Mouse (Mus musculus): ENCODE results near the gene Notch4.
A peak's percentile ranks its signal among the peaks of the same experiment; 100 is the strongest.
"Not testable (repeated sequence)": the region's sequence is repeated elsewhere in the genome, so short reads cannot be mapped to it uniquely, and the experiment has no call there.

The Notch4 gene

GRCm38 (mm10) chr17:34564003-34564421 lies at the start of gene Notch4:
Gene Notch4, plus strand, starts transcription at chr17:34564268.
- DNase-seq (ENCODE audit: low read depth, low spot score) = no peak

GRCm38 (mm10) chr17:34516514-34516913 lies 47.6 kb upstream of the Notch4 start:
- DNase-seq (ENCODE audit: low read depth, low spot score) = no peak

GRCm38 (mm10) chr17:34517252-34517651 lies 46.8 kb upstream of the Notch4 start, which contains the start of gene Btnl6:
Gene Btnl6, minus strand, starts transcription at chr17:34517352.
- DNase-seq (ENCODE audit: low read depth, low spot score) = no peak

- no peak for DNase-seq (ENCODE audit: low read depth, low spot score)
These were observed 46.3 kb upstream of the Notch4 start for GRCm38 (mm10) chr17:34517795-34518194.

GRCm38 (mm10) chr17:34518571-34518970 lies 45.5 kb upstream of the Notch4 start:
- DNase-seq (ENCODE audit: low read depth, low spot score) = not testable (repeated sequence)

- DNase-seq (ENCODE audit: low read depth, low spot score) = no peak
These were observed 45.1 kb upstream of the Notch4 start for GRCm38 (mm10) chr17:34519001-34519400.

GRCm38 (mm10) chr17:34532671-34533070 lies 31.4 kb upstream of the Notch4 start:
- no peak for DNase-seq (ENCODE audit: low read depth, low spot score)

- not testable (repeated sequence) for DNase-seq (ENCODE audit: low read depth, low spot score)
These were observed 20.5 kb upstream of the Notch4 start for GRCm38 (mm10) chr17:34543567-34543966.

GRCm38 (mm10) chr17:34546797-34547196 lies 17.3 kb upstream of the Notch4 start:
- DNase-seq (ENCODE audit: low read depth, low spot score) = no peak

- no peak for DNase-seq (ENCODE audit: low read depth, low spot score)
These were observed 16.5 kb upstream of the Notch4 start for GRCm38 (mm10) chr17:34547601-34548000.

DNA sequence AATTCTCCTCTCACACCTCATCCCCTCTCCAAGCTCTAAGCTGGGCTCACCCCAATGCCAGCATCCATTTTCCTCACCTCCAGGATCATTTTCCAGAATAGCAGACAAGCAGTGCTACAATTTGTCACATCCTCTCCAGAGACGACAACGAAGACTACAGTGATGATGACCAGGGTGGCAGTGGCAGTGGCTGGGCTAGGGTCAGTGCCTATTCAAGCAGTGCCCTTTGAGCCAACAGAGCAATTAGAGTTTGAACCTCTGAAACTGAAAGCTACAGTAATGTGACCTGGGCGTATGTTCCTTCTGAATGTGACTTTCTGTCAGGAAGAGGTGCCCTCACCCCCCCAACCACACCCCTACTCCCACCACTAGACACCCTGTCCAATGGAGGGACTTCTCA lies 14.9 kb upstream of the Notch4 start:
- DNase-seq (ENCODE audit: low read depth, low spot score) = no peak

- DNase-seq (ENCODE audit: low read depth, low spot score) = no peak
These were observed 14.2 kb upstream of the Notch4 start for GRCm38 (mm10) chr17:34549843-34550242.

DNA sequence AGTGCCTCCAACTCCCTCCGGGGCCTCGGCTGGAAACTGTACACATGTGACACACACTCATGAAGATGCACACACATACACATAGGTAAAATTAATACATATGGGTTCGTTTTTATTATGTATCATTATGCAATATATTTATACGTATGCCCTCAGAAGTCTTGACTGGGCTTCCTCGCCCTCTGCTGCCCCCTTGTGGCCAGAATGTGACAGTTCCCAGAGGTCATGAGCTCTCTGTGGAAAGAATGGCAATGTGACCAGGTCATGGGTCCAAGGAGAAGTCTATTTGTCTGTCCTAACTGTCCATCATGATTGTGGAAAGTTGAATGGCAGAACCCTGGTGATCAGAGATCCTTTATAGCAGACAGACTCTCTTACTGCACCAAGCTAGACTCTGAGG lies 8.6 kb upstream of the Notch4 start:
- peak; percentile 62 for DNase-seq (ENCODE audit: low read depth, low spot score)

DNA sequence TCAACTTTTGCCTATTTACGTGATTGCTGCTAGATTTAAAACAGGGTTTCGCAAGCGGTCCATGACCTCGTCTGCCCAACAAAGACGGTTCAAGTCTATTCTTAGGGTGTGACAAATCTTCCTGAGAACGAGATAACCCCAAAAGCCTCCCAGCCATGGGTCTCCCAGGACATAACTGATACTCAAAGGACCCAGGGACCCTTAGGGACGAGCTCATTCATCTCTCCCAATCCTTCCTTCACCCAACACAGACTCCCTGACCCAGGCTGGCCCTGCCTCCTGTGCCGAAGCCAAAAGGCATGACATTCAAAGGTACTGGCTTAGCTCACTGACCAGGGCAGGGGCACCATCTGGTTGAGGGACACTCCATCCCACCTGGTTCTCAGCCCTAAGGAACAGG lies 7.7 kb upstream of the Notch4 start:
- DNase-seq (ENCODE audit: low read depth, low spot score) = no peak

GRCm38 (mm10) chr17:34557411-34557810 lies 6.7 kb upstream of the Notch4 start:
- DNase-seq (ENCODE audit: low read depth, low spot score) = no peak

- no peak for DNase-seq (ENCODE audit: low read depth, low spot score)
These were observed 5.0 kb upstream of the Notch4 start for GRCm38 (mm10) chr17:34559116-34559515.

DNA sequence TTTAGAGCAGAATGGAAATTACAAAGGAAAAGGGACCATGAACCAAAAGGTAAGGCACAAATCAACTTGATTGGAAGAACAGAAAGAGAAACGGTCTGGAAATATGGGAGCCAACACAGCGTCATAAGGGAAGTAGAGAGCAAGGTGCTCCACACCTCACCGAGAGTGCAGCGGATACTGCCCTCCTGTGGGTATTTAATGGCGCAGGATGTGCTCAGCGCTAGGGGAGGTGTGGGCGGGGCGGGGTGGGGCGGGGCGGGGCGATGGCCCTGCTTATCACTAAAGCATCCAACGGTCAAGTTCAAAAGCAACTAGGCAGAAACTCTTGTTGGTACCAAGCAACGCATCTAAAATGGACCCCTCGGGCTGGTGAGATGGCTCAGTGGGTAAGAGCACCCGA lies 4.2 kb upstream of the Notch4 start:
- DNase-seq (ENCODE audit: low read depth, low spot score) = no peak

- no peak for DNase-seq (ENCODE audit: low read depth, low spot score)
These were observed 3.6 kb upstream of the Notch4 start for GRCm38 (mm10) chr17:34560438-34560837.

DNA sequence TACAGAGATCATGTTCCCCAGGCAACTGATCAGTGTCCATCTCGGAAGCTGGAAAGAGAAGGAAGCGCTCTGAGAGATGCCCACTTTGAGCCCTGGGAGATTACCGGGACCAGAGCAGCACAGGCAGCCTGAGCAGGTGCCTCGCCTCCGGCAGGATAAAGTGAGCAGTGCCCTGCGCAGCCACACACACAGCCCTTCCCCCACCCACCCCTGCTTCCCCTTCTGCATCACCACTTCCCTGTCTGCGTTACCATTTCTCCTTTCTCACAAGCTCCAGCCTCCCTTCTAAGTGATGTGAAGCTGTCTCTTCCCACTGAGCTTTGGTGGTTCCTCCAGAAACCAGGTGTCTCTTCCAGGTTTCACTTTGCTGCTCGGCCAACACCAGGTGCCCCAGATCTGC lies 2.9 kb upstream of the Notch4 start:
- no peak for DNase-seq (ENCODE audit: low read depth, low spot score)

DNA sequence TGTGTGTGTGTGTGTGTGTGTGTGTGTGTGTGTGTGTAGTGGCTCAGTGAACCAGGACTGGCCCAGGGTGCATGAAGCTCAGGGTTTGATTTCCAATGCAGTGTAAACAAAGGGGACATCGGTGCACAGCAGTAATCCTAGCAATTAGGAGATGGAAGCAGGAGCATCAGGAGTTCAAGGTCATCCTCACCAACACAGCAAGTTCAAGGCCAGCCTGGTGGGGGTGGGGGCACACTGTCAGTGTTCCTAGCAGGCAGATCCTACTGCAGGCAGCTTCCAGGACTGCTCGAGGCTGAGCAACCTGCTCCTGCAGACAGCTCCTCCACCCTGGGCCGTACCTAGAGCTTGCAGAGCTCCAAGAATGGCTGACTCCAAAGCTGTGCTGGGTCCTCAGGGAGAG lies 1.5 kb upstream of the Notch4 start:
- DNase-seq (ENCODE audit: low read depth, low spot score) = no peak

GRCm38 (mm10) chr17:34563354-34563753 lies 714 bp upstream of the Notch4 start:
- no peak for DNase-seq (ENCODE audit: low read depth, low spot score)

DNA sequence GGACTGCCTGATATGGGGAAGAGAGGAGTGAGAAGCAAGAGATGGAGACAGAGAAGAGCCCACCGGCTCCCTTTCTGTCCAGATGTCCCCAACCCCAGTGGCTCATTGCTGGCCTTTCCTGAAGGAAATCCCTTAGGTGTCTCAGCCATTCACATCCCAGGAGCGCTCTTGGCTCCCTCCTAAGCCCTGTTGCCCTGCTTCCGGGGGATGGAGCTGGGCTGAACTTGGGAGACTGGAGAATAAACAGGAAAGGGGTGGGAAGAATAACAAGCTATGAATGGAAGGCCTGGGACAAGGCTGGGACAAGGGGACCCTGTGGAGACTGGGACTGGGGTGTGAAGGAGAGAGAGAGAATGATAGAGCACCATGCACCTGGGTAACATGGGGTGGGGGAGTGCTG lies 728 bp downstream of the Notch4 start:
- no peak for DNase-seq (ENCODE audit: low read depth, low spot score)

GRCm38 (mm10) chr17:34567311-34567710 lies 3.2 kb downstream of the Notch4 start:
- DNase-seq (ENCODE audit: low read depth, low spot score) = no peak

DNA sequence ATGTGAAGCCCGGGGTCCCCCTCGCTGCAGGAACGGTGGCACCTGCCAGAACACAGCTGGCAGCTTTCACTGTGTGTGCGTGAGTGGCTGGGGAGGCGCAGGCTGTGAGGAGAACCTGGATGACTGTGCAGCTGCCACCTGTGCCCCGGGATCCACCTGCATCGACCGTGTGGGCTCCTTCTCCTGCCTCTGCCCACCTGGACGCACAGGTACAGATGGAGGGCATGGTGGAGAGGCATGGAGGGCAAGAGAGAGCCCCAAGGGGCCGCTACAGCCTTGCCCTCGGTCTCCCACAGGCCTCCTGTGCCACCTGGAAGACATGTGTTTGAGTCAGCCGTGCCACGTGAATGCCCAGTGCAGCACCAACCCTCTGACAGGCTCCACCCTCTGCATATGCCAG lies 4.4 kb downstream of the Notch4 start:
- no peak for DNase-seq (ENCODE audit: low read depth, low spot score)

Data from skeletal muscle tissue, adult 2 months (tissue).